Mouse (Mus musculus): ENCODE measurements at regions not wholly inside any gene's neighbourhood (a gene's known extent, or its start where the extent isn't known, plus 50 kb on each side); places are given as distances from the start of the nearest gene placed in this dataset.
A peak's percentile ranks its signal among the peaks of the same experiment; 100 is the strongest.

DNA sequence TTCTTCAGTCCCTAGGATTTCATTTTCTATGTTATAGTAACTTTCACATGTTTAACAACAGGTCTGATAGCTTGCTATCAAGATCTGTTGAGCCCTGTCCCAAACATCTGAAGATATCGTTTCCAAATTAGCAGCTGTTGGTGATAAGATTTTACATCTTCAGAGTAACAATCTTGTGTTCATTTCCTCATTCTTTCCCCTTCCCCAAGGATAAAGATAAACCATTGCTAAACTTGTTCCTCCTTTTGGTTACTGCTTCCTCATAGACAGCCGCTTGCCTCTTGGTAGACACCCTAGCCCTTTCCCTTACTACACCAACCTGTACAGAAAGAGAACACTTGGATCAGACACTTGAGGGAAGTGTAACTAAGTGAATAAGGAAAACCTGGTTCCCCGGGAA lies 58.6 kb downstream of the Kcnrg start:
- Histone ChIP-seq H3K4me1 (no peaks in the 10 kb centered on the region), H3K9me3 (no peaks in the 10 kb centered on the region), H3K4me3 (no peak overlapping the region), H3K36me3 (replicated peaks) (no peaks in the 10 kb centered on the region), H3K27me3 (replicated peaks; ENCODE audit: low read depth, poor library complexity, severe bottlenecking) (no peaks in the 10 kb centered on the region), H3K27ac (replicated peaks) (no peak overlapping the region)
- WGBS, result 86% methylated on average over 3 of the region's 3 CpGs
- no peak for DNase-seq (ENCODE audit: low spot score)

DNA sequence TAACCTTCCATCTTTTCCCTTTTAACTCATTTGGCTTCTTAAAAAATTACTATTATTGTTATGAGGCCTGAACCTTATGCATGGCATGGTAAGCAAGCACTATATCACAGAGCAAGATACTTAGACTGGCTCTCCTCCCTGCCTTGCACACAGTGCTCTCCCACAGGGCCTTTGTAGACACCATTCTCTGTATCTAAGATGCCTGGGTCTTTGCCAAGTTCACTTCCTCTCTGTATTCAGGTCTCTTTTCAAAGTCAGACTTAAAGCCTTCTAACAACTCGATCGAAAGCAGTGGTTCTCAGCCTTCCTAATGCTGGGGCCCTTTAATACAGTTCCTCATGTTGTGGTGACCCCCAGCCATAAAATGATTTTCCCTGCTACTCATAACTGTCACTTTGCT lies 65.9 kb downstream of the Kcnrg start:
- no peaks in the 10 kb centered on the region for H3K9me3 ChIP-seq
- H3K27ac ChIP-seq (replicated peaks), result no peak overlapping the region
- H3K36me3 ChIP-seq (replicated peaks), result no peaks in the 10 kb centered on the region; the same call in 1 of the 2 replicates
- WGBS, result 87% methylated on average over 2 of the region's 2 CpGs
- H3K27me3 ChIP-seq (replicated peaks; ENCODE audit: low read depth, poor library complexity, severe bottlenecking), result no peaks in the 10 kb centered on the region
- H3K4me1 ChIP-seq, result no peaks in the 10 kb centered on the region
- no peak for DNase-seq (ENCODE audit: low spot score)
- no peak overlapping the region for H3K4me3 ChIP-seq

DNA sequence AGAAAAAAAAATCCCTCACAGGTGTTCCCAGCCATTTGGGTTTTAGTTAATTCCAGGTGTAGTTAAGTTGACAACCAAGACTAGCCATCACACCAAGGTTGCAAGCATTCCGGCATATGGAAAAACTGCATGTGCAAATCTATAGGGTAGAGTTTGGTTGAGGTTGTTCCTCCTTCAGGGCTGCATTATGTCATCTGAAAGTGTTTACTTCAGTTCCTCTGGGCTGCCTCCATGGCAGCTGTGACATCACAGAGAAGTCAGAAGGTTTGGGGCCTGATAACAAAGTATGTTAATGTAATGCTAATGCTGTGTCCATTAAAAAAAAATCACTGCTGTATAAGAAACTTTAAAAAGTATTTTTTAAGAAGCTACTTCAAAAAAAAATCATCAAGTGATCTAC lies 70.8 kb downstream of the Kcnrg start:
- no peak for DNase-seq (ENCODE audit: low spot score)
- Histone ChIP-seq H3K4me1 (peaks cover 17% of the 10 kb centered on the region), H3K36me3 (replicated peaks) (no peaks in the 10 kb centered on the region), H3K9me3 (no peaks in the 10 kb centered on the region), H3K27ac (replicated peaks) (no peak overlapping the region), H3K27me3 (replicated peaks; ENCODE audit: low read depth, poor library complexity, severe bottlenecking) (peaks cover 26% of the 10 kb centered on the region), H3K4me3 (no peak overlapping the region)
- WGBS, result 89% methylated on average over 1 of the region's 1 CpGs

GRCm38 (mm10) chr14:61680818-61681707 lies 73.8 kb downstream of the Kcnrg start:
- peak overlapping the region; percentile 70 for H3K4me3 ChIP-seq
- WGBS, result under 1% methylated on average over 50 of the region's 50 CpGs
- no peaks in the 10 kb centered on the region for H3K36me3 ChIP-seq (replicated peaks)
- H3K27me3 ChIP-seq (replicated peaks; ENCODE audit: low read depth, poor library complexity, severe bottlenecking), result peaks cover 56% of the 10 kb centered on the region
- peaks cover 44% of the 10 kb centered on the region for H3K4me1 ChIP-seq
- H3K9me3 ChIP-seq, result no peaks in the 10 kb centered on the region
- H3K27ac ChIP-seq (replicated peaks), result peak overlapping the region; percentile 90
- DNase-seq (ENCODE audit: low spot score), result peak; percentile 95

DNA sequence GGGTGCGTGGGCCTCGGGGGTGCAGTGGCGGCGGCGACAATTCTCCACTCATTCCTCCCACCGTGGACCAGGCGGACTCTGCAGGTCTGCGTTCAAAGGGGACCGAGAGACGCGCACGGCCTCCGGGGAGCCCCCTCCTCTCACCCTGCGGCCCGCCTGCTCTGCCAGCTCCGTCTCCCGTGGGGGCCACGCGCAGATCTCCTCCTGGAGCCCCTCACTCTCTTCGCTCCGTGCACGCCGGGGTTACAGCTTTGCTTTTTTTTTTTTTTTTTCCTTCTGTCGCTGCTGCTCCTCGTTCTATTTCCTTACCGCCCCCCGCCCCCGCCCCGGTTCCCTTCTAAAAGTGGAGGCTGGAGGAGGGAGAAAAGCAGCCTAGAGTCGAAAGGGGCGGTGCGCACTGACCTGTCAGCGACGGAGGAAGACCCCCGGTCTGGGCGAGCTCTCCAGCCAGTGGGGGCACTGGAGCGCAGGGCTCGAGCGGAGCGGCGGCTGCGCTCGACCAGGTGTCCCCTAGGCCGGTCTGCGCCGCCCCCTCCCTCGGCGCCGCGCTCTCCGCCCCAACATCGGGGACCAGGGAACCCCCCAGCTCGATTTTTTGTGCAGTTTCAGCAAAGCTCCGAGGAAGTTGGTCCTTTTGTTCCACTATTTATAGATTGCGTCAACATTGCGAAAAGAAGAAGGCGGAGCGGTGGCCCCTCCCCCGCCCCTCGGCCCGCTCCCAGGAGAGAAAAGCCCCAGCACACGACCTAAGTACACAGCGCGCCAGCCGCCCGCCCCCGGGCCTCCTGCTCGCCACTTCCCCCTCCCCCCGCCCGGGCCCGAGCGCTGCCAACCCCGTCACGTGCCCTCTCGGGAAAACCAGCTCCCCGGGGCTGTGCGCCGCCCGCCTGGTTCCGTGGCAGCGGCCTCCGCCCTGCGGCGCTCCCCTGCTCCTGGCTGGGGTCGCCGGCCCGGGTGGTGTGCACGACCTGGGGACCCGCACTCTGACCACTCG lies 74.7 kb downstream of the Kcnrg start:
- H3K36me3 ChIP-seq (replicated peaks), result no peaks in the 10 kb centered on the region
- H3K9me3 ChIP-seq, result no peaks in the 10 kb centered on the region
- WGBS, result 1% methylated on average over 90 of the region's 90 CpGs
- peaks cover 53% of the 10 kb centered on the region for H3K4me1 ChIP-seq
- H3K27ac ChIP-seq (replicated peaks), result peak overlapping the region; percentile 90
- DNase-seq (ENCODE audit: low spot score), result peak; percentile 86
- H3K4me3 ChIP-seq, result peak overlapping the region; percentile 70
- H3K27me3 ChIP-seq (replicated peaks; ENCODE audit: low read depth, poor library complexity, severe bottlenecking), result peaks cover 65% of the 10 kb centered on the region

DNA sequence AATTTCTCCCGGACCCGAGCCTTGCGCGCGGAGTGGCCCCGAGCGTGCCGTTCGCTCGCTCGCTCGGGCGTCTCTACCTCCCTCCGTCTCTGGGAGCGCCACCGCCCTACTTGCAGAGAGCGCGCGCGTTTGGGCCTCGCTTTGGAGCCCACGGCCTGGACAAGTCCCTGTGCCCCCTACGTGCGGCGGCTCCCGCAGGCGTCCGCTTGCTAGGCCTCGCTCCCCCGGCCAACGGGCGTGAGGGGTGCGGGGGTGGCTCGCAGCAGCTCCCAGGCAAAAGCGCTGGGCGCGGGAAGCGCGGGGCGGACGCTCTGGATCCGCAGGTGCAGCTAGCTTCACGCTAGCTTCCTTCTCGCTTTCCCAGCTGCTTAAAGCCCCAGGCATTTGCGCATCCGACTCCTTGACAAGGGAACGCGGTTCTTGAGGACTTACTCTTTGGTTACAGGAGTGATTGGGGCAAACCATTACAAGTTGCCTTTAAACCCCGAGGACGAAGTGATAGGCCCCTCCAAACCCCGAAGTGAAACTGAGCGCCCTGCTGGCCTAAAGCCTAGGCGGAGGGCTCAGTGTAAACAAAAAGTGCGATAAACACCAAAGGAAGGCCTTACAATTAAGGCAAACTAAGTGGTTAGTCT lies 75.6 kb downstream of the Kcnrg start:
- peak overlapping the region; percentile 90 for H3K27ac ChIP-seq (replicated peaks)
- H3K36me3 ChIP-seq (replicated peaks), result no peaks in the 10 kb centered on the region
- H3K4me3 ChIP-seq, result peak overlapping the region; percentile 70
- no peaks in the 10 kb centered on the region for H3K9me3 ChIP-seq
- under 1% methylated on average over 54 of the region's 54 CpGs for WGBS
- DNase-seq (ENCODE audit: low spot score), result peak; percentile 81
- peaks cover 73% of the 10 kb centered on the region for H3K27me3 ChIP-seq (replicated peaks; ENCODE audit: low read depth, poor library complexity, severe bottlenecking)
- H3K4me1 ChIP-seq, result peaks cover 59% of the 10 kb centered on the region

DNA sequence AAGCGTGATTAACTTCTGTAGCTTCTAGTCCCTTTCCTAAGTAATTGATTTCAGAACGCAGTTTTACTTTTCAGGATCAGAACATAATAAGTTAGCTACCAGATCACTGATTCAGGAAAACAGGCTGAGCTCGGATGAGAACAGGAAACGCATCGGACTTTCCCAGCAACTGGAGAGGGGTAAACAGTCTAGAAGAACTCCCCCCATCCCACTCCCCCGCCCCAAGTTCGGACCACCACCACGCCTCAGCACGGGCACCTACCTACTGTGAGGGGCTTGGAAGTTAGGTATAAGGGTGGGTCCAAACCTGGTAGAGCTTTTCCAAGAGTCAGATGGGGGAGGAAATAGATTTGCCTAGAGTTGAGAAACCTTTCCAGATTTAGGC lies 76.1 kb downstream of the Kcnrg start:
- Histone ChIP-seq H3K27ac (replicated peaks) (no peak overlapping the region), H3K4me1 (peaks cover 59% of the 10 kb centered on the region), H3K4me3 (peak overlapping the region; percentile 70), H3K9me3 (no peaks in the 10 kb centered on the region), H3K36me3 (replicated peaks) (no peaks in the 10 kb centered on the region), H3K27me3 (replicated peaks; ENCODE audit: low read depth, poor library complexity, severe bottlenecking) (peaks cover 76% of the 10 kb centered on the region)
- WGBS, result 1% methylated on average over 9 of the region's 9 CpGs
- DNase-seq (ENCODE audit: low spot score), result peak; percentile 35

GRCm38 (mm10) chr14:61683791-61684411 lies 76.6 kb downstream of the Kcnrg start:
- H3K27me3 ChIP-seq (replicated peaks; ENCODE audit: low read depth, poor library complexity, severe bottlenecking), result peaks cover 82% of the 10 kb centered on the region
- H3K4me3 ChIP-seq, result peak overlapping the region; percentile 47
- H3K27ac ChIP-seq (replicated peaks), result no peak overlapping the region
- no peaks in the 10 kb centered on the region for H3K36me3 ChIP-seq (replicated peaks)
- peak; percentile 51 for DNase-seq (ENCODE audit: low spot score)
- H3K9me3 ChIP-seq, result no peaks in the 10 kb centered on the region
- H3K4me1 ChIP-seq, result peaks cover 62% of the 10 kb centered on the region
- under 1% methylated on average over 19 of the region's 19 CpGs for WGBS

DNA sequence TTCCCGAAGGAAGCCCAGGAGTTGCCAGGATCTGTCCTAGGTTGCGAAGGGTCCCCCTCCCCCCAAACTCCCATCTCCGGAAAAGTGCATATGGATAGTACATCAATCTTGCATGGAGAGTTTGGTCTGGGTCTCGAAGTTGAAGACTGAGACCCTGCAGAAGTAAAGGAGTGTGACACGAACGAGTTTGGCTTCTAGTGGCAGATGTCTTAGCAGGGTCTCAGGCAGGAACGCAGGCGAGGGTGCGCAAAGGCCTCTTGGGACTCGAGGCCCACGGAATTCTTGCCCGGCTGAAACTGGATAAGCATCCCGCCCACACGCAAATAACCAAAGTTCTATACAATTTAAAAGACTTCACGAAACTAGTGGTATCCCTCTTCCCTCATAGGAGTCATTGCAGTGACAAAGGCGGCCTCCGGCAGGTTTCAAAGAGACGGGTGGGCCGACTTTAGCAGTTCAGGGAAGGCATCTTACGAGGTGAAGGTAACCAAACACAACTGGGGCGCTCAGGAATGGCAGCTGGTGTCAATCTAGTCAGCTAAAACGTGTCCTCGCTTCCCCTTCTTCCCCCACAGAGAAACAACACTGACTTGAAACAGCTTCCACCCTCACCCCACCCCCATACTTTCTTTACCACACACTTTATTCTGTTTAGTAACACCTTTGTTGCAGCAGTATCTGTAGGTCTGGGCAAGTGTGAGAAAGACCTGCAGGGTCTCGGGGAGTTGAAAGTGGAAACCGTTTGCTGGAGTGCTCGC lies 77.4 kb downstream of the Kcnrg start:
- no peaks in the 10 kb centered on the region for H3K9me3 ChIP-seq
- no peak overlapping the region for H3K27ac ChIP-seq (replicated peaks)
- no peaks in the 10 kb centered on the region for H3K36me3 ChIP-seq (replicated peaks)
- peak overlapping the region; percentile 47 for H3K4me3 ChIP-seq
- peaks cover 69% of the 10 kb centered on the region for H3K4me1 ChIP-seq
- under 1% methylated on average over 26 of the region's 26 CpGs for WGBS
- DNase-seq (ENCODE audit: low spot score), result peak; percentile 51
- peaks cover 82% of the 10 kb centered on the region for H3K27me3 ChIP-seq (replicated peaks; ENCODE audit: low read depth, poor library complexity, severe bottlenecking)

DNA sequence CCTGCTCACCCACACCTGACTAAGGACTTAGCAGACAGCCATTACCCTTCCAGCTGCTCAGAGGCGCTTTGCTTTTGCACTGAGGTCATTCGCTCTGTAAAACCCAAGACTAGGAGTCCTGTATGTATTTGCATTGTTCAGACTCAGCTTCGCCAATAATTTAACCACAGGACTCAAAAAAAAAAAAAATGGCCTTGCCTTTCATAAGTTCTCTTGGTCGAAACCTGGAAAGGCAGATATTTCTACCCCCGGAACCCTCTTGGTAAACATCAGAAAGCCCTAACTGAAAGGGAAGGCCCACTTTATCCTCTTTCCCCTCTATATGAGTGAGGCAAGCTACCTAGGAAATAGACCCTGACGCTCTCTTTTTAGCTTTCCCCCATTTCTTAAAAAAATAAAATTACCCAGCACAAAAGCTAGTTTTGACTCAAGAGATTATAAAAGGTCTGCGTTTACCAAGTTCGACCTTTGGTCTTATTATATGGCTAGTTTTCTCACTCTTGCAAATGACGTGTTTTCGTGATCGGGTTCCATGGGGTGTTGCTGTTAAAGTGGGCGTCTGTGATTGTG lies 78.1 kb downstream of the Kcnrg start:
- peaks cover 82% of the 10 kb centered on the region for H3K27me3 ChIP-seq (replicated peaks; ENCODE audit: low read depth, poor library complexity, severe bottlenecking)
- no peak overlapping the region for H3K27ac ChIP-seq (replicated peaks)
- DNase-seq (ENCODE audit: low spot score), result no peak
- 3% methylated on average over 12 of the region's 12 CpGs for WGBS
- peaks cover 72% of the 10 kb centered on the region for H3K4me1 ChIP-seq
- no peaks in the 10 kb centered on the region for H3K9me3 ChIP-seq
- H3K4me3 ChIP-seq, result no peak overlapping the region
- H3K36me3 ChIP-seq (replicated peaks), result no peaks in the 10 kb centered on the region

- under 1% methylated on average over 35 of the region's 35 CpGs for WGBS
- H3K27ac ChIP-seq (replicated peaks), result no peak overlapping the region
- DNase-seq (ENCODE audit: low spot score), result peak; percentile 75
- H3K9me3 ChIP-seq, result no peaks in the 10 kb centered on the region
- peak overlapping the region; percentile 53 for H3K4me3 ChIP-seq
- no peaks in the 10 kb centered on the region for H3K36me3 ChIP-seq (replicated peaks)
- peaks cover 87% of the 10 kb centered on the region for H3K27me3 ChIP-seq (replicated peaks; ENCODE audit: low read depth, poor library complexity, severe bottlenecking)
- peaks cover 65% of the 10 kb centered on the region for H3K4me1 ChIP-seq
Observed at GRCm38 (mm10) chr14:61686101-61686691, 78.9 kb downstream of the Kcnrg start.
